Mouse (Mus musculus) layer of hippocampus, adult 8-10 months (tissue): Measurements from ENCODE around the gene Clip4. TPM values are rescaled to one million over a fixed set of nuclear protein-coding genes. Genes with fewer than 3 reads are reported as not detected.

Experiments used
- DNase-seq, 2 experiments: peaks; one replicate each; pipeline ENCODE4 v3.0.0; 2022; ENCODE audit warnings: low spot score in 2 of 2
- total RNA-seq, 4 experiments: library from RNA; stranded (reverse); gene quantifications; 2 replicates each; pipeline ENCODE4 v1.2.4; 2022

The Clip4 gene
- total RNA-seq, 4 experiments from 2014 or later = 78.0 to 95.5 (median 87.4) TPM

- no peak for DNase-seq
Observed at GRCm38 (mm10) chr17:71871981-71872380, 103.7 kb downstream of the Clip4 start.

GRCm38 (mm10) chr17:71872976-71873375, 104.7 kb downstream of the Clip4 start:
- no peak for DNase-seq

- DNase-seq = peak in 1 of 2 experiments; percentile 56
Observed at GRCm38 (mm10) chr17:71874077-71874476, 105.8 kb downstream of the Clip4 start.

- DNase-seq = no peak
Observed at GRCm38 (mm10) chr17:71874795-71875194, 106.5 kb downstream of the Clip4 start.

- DNase-seq = no peak
Observed at GRCm38 (mm10) chr17:71875492-71875891, 107.2 kb downstream of the Clip4 start.

GRCm38 (mm10) chr17:71881369-71881768, 113.1 kb downstream of the Clip4 start:
- DNase-seq = no peak

GRCm38 (mm10) chr17:71909107-71909506, 140.8 kb downstream of the Clip4 start:
- DNase-seq = no peak

GRCm38 (mm10) chr17:71913188-71913587, 144.9 kb downstream of the Clip4 start:
- DNase-seq = no peak

Other genes with a start within 250 kb of the Clip4 start
- under 1 TPM; 0.37 to 0.73 (median 0.64) TPM for gene Ndc80, start 241.6 kb upstream of the Clip4 start, total RNA-seq
- 1 to 10 TPM; 1.1 to 2.4 (median 2.1) TPM for gene Spdya, start 216.4 kb upstream of the Clip4 start, total RNA-seq
- 10 to 100 TPM; 28.2 to 36.9 (median 32.6) TPM for gene Wdr43, start 152.6 kb upstream of the Clip4 start, total RNA-seq
- gene Togaram2, start 95.2 kb upstream of the Clip4 start, total RNA-seq = 1 to 10 TPM; 2.3 to 5.6 (median 2.5) TPM
- gene Pcare, start 15.6 kb upstream of the Clip4 start, total RNA-seq = under 1 TPM; 0.09 to 0.27 (median 0.17) TPM